Mouse (Mus musculus): Measurements from ENCODE around the gene Vsig8.

The Vsig8 gene

DNA sequence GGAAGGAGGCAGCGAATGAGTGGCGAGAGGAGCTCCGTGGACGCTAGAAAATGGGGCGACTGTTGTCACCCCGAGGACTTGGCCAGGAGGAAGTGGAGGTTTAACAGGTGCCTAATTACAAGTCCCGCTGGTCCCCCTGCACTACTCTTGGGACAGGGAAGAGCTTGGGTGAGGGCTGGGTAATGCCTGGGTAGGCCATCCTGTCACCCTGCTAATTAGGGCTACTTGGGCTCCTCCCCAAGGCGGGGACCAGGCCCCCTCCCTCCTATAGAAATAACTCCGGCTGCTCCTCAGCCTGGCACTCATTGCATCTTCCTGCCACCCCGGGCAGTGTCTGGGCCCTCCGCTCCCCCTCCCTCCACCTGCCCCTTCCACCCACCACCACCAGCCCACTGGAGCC is at the start of gene Vsig8:
TSS of gene Vsig8 (plus strand) at position 301 of the 400 bp plus-strand sequence.
- DNase-seq: no peak

DNA sequence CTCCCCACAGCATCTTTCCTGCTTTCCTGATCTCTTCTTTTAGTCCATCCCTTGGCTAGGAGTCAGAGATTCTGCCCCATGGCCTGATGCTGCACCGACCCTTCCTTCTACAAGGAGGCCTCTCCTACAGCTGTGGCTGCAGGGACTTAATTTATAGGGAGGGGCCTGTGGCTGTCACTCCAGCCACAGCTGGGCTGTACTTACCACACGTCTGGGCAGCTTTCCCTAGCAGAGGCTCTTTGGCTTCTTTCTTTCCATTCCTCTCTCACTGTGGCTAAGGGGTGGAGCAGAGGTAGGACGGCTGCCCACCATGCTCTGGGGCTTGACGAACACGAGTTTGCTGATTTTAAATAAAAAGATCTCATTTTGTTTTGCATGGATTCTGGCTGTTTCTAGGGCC is 48.7 kb upstream of the Vsig8 start:
- peak in 1 of 2 experiments; percentile 40 for DNase-seq

DNA sequence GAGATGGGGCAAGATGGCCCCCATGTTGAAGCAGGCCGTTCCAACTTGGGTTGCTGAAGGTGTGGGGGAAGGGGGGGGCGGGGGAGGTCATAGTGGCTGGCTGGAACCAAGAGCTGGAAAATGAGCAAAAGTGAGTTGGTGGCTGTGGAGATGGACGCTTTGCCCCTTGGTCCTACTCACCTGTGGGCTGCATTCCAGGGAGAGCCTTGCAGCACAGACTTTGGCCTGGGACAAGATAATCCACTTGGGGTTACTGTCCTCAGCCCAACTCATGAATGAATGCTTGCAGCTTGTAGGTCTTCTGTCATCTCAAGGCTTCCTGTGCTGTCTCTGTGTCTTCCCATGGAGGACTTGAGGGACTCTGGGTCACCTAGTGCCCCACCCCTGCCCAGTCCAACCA is 48.0 kb upstream of the Vsig8 start:
- DNase-seq: no peak

DNA sequence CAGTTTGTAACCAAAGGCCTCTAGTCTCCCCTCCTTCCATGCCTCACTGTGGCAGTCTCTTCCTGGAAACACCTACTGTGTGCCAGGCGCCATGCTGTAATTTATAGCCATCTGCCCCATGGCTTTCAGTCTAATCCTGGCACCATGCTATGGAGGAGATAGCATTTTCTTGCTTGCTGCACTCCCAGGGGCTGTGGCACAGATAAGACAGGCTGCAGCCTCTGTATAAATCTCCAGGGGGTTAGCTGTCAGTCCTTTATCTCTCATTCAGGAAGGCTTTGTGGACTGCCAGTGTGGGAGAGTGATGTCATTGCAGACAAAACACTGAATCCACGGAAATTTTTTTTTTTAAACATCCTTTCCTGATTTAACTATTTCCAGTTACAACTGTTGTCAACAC is 47.6 kb upstream of the Vsig8 start:
- DNase-seq: no peak

DNA sequence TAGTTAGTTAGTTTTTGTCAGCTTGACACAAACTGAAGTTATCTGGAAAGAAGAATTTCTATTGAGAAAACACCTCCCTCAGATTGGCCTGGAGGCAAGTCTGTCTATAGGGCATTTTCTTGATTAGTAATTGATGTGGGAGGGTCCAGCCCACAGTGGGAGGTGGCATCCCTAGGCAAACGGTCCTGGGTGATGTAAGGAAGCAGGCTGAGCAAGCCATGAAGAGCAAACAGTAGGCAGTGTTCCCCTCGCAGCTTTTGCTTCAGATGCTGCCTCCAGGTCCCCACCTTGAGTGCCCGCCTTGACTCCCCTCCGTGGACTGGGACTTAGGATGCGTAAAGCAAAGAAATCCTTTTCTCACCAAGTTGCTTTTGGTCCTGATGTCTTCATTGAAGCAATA is 46.5 kb upstream of the Vsig8 start:
- DNase-seq: no peak

DNA sequence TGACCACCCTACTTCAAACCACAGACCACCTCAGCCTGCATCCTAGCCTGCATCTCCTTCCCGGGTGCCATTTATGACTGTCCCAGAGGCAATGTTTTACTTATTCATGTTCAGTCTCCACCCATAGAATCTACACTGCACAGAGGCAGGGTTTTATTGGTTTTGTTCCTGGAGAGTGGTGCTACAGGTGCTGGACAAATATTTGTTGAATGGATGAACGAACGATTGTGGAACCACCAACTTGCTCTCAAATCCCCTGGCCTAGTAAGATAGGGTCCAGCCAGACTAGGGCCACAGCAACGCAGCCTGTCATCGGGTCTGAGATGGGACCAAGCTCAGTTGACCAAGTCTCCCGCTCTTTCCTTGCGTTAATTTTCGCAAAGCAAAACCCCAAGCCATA is 45.8 kb upstream of the Vsig8 start:
- DNase-seq: peak in 1 of 2 experiments; percentile 69

DNA sequence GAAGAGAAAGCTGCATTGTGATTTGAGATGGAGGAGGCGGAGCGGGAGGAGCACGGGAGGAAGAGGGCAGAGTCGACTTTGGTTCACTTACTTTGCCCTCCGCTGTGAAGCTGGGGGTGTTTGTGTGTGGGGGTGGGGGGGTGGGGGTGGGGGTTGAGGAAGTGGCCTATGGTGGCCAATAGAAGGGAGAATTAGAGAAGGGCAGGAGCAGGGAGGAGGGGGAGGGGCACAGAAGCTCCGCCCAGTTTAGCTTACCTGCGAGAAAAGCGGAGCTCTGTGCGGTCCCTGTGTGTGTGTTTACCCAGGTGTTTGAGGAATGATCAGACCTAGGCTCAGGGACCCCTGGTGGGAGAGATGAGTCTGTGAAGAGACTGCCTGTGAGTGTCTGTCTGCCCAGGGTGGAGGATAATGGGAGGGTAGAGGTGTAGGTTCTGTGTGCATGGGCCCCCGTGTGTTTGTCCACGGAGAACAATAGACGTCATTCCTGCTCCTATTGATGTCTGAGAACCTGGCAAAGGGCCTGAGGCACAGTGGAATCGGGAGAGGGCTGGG is 45.2 kb upstream of the Vsig8 start:
- DNase-seq: peak; percentile 73 to 78

DNA sequence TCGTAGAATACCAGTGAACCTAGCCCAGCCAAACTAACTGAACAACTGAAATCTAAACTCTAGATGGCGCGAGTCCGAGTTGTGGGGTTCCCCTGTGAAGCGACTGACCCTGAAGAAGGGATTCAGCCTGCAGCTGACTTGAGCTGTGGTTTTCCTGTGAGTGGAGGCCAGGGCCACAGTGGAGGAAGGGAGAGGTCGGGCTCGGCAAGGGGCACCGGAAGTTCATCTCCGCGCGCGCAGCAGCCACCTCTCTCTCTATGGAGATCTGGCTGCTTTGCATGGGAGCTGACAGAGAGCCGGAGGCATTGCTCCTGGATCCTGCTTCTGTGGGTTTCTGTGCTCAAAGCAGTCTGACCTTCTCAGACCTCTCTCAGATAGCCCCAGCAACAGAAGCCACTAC is 42.8 kb upstream of the Vsig8 start:
- peak; percentile 85 to 86 for DNase-seq

DNA sequence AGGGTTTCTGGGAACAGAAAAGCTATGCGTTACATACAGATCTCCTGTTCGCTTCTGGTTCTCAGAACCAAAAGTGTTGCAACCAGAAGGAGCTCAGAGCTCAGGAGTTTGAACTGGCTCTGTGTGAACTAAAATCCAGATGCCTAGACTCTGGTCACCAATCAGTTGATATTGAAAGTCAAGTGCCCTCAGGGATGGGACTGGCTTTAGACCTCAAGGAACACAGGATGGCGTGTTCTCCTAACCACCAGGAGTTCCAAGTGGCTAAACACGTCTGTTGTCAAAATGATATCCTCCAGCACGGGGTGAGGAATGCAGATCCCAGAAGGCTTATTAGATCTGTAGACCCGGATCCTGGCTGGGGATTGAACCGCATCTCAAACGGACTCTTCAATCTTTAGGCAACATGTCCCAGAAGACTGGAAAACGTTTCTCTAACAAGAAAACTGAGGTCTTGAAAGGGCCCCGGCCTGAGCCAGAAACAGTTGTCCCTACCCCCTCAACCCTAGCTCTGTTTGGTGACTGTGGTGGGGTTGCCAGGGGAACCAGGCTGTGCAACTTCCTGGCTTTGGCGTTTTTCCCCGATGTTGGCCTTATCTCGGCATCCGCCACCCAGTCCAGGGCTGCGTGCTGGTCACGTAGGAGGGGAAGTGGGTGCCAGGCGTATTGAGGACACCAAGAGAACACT is 42.1 kb upstream of the Vsig8 start:
- DNase-seq: peak; percentile 90 to 93

DNA sequence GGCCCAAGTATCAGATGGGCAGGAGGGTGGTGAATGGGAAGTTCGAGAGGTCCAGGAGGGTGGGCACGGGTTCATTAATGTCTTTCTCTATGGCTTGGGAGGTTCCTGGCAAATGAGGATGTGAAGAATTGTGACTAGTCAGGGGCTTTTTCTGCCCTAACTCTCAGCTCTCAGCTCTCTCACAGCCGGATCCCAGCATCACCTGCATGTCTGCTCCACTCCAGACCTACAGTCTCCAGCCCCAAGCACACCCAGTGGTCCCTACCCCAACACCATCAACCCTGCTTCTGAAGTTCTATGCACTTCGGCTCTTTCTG is 41.6 kb upstream of the Vsig8 start:
- no peak for DNase-seq

DNA sequence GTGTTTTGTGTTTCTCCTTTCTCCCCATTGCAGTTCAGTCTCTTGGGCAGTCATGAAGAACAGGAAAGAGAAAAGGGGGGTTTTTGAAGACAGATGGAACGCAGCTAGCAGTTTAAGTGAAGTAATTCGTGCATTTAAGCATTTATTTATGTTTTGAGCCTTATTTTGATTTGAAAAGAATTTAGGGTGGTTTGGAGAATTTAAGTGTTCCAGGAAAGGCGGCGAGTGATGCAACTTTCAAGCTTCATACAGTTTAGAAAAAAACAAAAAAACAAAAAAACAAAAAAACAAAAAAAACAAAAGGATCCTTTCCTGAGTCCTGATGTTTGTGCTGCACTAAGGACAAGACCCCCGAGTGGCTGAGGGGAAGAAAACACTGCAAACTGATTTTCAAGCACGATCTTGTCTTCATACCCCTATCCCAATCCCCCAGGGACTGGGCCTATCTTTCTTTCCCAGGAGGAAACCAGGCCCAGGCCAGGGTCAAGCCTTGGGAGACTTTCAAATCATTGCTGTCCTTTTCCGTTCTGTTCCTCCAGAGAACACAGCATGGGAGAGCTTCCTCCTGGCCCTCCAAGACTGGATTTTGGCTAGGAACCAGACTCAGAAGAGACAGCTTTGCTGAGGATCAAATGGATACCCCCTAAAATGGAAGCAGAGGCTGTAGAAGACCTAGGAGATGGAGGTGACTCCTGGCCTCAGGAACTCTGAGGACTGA is 41.0 kb upstream of the Vsig8 start:
- DNase-seq: no peak

DNA sequence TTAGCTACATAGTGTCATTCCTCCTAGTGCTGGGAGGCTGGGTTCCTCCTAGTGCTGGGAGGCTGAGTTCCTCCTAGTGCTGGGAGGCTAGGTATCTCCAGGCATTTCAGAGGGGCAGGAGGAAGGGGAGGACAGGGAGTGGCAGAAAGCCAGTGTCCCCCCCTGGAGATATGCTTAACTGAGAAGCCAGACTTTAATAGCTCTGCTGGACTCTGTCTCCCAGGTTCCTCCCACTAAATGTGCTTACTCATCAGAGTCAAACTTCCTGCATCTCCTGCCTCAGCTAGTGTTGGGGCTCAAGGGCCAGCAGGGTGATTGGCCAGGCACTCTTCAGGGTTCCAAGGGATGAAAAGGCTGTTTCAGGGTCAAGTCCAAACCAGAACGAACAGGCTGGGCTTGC is 40.3 kb upstream of the Vsig8 start:
- no peak for DNase-seq

DNA sequence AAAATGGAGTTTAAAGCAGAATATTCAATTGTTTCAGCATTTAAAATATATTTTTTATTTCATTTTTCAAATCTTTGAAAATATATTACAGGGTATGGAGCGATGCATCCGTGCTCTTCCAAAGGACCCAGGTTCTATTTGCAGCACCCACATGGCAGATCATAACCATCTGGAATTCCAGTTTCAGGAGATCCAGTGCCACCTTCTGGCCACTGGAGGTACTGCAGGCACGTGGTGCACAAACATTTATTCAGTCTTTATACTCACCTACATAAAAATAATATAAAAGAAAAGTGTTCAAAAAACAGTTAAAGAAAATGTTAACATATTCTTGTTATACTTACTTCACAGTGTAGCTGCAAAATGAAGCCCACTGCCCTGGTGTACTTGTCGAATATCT is 37.7 kb upstream of the Vsig8 start:
- DNase-seq: no peak

DNA sequence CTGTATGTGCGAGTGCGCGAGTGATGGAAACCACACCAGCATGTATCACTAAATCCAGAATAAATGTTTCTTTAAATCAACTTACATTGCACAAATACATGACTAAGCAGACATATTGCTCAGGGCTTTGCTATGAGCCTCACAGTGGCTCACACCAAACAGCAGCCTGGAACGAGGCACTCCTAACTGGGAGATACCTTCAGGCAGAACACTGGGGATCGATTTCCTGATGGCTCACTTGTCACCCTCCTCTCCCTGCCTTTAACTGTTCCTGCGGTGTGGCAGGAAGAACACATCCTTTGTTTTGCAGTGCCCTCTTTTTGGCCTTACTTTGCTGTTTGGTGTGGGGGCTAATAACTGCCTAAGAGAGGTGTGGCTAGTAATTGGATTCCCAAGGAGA is 36.1 kb upstream of the Vsig8 start:
- no peak for DNase-seq

DNA sequence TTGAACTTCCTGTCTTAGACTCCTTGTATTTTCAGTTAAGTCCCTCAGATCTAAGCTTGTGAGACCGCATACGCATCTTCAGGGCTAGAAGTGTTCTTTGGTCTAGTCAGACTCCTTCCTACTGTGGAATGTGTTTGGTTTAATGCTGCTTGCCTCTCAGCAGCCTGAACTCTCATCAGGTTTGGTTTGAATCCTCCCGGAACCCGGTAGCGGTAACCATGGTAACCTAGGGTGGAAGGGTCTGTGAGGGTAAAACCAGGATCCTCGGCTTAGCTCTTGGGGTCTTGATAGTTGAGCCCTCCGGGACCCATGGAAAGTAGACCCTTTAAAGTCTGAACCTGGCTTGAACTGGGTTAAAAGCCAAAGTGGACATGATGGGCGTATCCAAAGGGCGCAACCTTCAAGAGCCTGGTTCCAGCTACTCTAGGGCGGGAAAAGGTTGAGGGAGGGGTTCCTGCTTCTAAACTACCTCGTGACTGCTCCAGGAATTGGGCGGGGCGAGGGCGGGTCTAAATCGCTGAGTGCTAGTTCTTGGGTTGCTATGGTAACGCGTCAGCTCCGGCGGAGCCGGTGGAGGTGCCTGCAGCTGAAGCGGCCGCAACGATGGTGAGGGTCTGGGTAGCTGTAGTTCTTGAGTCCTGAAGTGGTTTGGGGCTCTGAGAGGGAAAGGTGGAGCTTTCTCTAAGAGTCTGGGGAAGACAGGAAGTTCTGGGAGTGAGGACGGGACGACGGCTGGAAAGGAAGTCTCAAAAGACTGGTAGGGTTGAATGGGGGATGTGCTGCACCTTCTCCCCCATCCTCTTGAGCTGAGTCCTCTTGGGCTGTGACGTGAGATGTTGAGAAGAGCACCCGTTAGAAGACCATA is 34.9 kb upstream of the Vsig8 start, which contains the start of gene Cfap45:
TSS of gene Cfap45 (plus strand) at position 226 of the 865 bp plus-strand sequence.
- DNase-seq: peak; percentile 91 to 96

DNA sequence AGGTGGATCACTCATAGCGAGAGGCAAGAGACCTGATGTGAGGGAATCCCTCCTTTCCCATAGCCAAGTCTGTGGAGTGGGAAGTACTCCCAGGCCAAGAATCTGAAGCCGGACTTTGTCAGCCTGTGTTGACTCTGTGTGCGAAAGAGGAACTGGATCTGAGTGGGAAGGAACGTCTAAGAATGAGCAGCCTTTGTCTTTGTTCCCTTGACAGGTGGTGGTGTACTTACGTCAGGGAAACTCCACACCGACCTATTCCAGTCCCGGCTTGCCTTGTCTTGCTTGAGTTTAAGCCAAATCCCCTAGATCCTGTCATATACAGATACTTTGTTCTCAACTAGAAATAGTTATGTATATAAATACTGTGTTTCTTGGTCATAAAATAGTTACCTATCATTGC is 33.2 kb upstream of the Vsig8 start:
- peak in 1 of 2 experiments; percentile 48 for DNase-seq

DNA sequence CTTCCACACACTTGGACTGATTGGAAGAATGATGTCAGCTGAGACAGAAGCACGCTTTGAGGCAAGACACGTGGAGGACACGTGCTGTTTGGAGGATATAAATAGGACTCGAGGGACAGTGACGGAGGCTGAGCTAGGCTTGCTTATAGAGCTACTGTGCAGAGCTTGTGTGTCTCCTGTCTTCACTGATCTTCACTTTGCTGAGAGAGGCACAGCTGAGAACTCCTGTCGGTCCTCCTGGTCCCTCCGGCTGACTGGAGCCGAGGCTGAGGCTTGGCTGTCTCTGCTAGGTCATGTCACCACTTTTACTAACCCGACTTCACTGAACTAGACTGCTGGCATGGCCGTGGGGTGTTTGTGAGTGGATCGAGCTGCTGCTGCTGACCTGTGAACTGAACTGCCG is 32.0 kb upstream of the Vsig8 start:
- peak; percentile 73 to 75 for DNase-seq

DNA sequence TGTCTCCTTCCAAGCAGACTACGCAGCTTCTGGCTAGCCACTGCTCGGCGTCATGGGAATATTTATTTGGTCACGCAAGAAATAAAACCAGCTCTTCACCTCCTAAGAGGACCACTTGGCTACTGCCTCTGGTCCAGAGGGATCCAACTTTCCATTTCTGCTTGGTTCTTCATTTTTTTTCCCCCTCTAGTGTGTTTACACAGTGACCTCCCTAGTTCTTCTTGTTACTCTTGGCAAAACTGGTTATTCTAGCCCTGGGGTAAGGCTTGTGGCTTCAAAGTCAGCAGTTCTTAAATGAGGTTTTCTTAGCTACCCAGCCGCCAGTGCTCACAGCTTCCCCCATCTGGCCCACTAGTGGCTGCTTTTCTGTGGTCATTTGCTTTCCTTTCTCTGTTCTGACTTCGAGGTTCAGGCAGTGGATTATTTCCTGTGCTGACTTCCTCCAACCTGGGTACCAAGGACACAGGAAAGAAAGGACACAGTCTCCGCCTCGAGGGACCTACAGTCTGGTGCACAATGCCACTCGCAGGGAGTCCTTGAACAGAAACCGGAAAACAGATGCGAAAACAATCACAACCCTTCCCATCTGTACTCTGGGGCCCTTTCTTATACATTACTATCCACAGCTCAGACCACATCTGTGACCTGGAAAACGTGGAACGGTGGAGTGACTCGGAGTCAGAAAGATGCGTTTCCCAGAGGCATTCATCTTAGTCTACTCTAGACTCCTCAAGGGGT is 30.5 kb upstream of the Vsig8 start:
- peak; percentile 70 to 80 for DNase-seq

DNA sequence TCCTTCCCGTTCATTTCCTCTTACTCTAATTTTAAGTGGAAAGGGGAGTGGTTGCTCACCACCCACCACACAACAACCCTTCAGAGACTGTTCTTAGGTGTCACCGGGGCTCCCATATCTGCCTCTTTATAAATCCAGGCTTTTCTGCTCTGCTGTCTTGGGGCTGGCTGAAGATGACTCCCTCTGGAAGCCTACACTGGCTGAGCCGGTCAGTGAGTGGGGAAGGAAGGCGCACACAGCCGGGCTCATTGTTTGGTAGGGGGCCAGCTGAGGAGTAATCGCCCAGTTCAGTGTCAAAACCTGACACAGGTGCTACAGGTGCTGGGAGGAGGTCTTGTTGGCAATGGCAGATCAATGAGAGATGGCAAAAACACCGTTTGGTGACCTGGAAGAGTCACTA is 29.8 kb upstream of the Vsig8 start:
- DNase-seq: no peak

DNA sequence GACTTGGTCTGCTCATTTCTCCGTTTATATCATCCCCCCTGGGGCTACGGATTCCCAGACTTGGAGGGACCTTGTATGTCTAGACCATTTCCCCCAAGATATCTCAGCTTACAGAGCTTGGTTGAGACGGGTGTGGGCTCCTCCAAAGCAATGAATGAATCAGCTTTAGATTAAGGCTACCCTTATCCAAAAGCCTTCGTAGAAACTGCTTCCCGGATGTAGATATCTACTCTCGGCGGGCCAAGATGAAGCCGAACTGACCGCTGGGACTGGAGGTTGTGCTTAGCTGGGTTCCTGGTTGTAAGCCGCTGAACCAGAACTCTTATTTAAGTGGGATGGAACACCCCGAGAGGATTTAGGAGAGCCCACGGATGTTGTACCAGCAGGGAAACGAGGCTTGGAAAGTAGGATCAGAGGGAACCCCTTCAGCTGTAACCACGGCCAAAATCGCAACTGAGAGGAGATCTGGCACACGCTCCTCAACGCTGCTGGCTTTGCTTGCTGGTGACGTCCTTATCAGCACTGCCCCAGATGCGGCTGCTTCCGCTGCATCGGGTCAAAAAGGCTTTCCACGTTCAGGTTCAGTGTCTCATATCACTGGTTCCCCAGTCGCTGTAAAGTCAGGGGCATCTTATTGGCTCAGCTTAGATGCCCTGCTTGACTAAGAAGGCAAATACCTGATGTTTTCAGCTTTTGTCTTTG is 29.2 kb upstream of the Vsig8 start:
- DNase-seq: peak; percentile 72 to 80

DNA sequence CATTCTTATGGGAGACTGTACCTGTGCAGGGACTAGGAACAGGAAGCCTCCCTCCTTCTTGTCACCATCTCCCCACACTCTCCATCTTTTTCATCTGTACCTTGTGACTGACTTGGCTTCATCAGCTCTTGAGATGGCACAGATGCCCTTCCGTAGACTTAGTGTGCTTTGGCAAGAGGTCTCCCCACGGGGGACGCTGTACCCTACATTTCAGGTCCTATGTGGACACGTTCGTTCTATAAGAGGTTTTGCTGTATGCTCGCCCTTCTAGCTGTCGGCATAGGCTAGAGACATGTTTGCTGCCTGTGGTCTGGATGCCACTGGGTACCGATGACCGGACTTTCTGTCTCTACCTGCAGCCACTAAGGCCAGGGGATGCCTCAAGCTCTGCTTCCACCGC is 28.3 kb upstream of the Vsig8 start:
- no peak for DNase-seq

DNA sequence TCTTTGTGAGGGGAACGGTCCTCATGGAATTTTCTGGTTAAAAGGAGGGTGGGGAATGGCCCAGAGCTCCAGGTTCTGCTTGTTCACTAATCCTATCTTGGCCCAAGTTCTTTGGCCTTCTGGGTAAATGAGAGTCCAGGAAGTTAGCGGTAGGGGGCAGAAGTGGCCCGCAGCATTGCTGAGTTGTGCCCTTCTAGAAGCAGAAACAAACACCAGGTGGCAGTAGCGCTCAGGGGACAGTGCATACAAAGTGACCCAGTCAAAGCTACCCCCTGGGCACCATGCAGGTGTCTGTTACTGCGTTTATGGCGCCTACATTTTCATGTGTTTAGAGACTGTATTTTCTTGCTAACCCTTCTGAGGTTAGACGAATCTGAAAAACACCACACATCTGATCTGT is 27.0 kb upstream of the Vsig8 start:
- peak; percentile 91 to 94 for DNase-seq

All from lung, adult 18-20 months (tissue).